Comparison of ENCODE assay signal across 8 mouse cellular contexts in genomic region chr17:5770265-5771249, GRCm38 (mm10).
DNase-seq lines count a peak whose midpoint lies in the region; ATAC-seq and TF ChIP-seq lines count a peak whose summit lies in the region.

No protein-coding gene starts in this region.

- no peak for TF ChIP-seq EP300 in lung, postnatal 0 days (IDR thresholded peaks at IDR 0.05)

- H3K27me3 ChIP-seq in embryonic facial prominence, embryonic 14.5 days (replicated peaks; ENCODE audit: control insufficient read depth, insufficient read depth, low read length): no peaks in the 10 kb centered on the region
- H3K27me3 ChIP-seq in heart, embryonic 15.5 days: no peaks in the 10 kb centered on the region
- H3K27me3 ChIP-seq in kidney, postnatal 0 days (ENCODE audit: insufficient read depth, low read length): no peaks in the 10 kb centered on the region
- no peaks in the 10 kb centered on the region for H3K27me3 ChIP-seq in lung, postnatal 0 days (replicated peaks; ENCODE audit: insufficient read depth, low read length)

- H3K9ac ChIP-seq in embryonic facial prominence, embryonic 14.5 days (ENCODE audit: low read depth, low read length): peak overlapping the region; percentile 49
- H3K9ac ChIP-seq in heart, embryonic 15.5 days: peak overlapping the region; percentile 46
- peak overlapping the region; percentile 31 for H3K9ac ChIP-seq in kidney, postnatal 0 days (ENCODE audit: low read depth, low read length)
- no peak overlapping the region; the same call in 1 of the 2 replicates for H3K9ac ChIP-seq in lung, postnatal 0 days (replicated peaks; ENCODE audit: low read depth)

- WGBS in embryonic facial prominence, embryonic 14.5 days: 4% methylated on average over 22 of the region's 22 CpGs
- WGBS in heart, embryonic 15.5 days: 6% methylated on average over 22 of the region's 22 CpGs
- 8% methylated on average over 22 of the region's 22 CpGs for WGBS in kidney, postnatal 0 days
- 8% methylated on average over 22 of the region's 22 CpGs for WGBS in lung, postnatal 0 days

- TF ChIP-seq CTCF in kidney, postnatal 0 days (IDR thresholded peaks at IDR 0.05; ENCODE audit: low read depth): no peak
- TF ChIP-seq CTCF in lung, postnatal 0 days (IDR thresholded peaks at IDR 0.05): no peak

- H3K4me2 ChIP-seq in embryonic facial prominence, embryonic 14.5 days (ENCODE audit: low read depth, low read length): peak overlapping the region; percentile 59
- peak overlapping the region; percentile 77 for H3K4me2 ChIP-seq in heart, embryonic 15.5 days
- H3K4me2 ChIP-seq in kidney, postnatal 0 days (ENCODE audit: low read length): peak overlapping the region; percentile 51
- H3K4me2 ChIP-seq in lung, postnatal 0 days (replicated peaks; ENCODE audit: low read depth, low read length): peak overlapping the region; percentile 55

- H3K4me1 ChIP-seq in embryonic facial prominence, embryonic 14.5 days (ENCODE audit: control insufficient read depth, insufficient read depth, low read length): peaks cover 19% of the 10 kb centered on the region
- H3K4me1 ChIP-seq in heart, embryonic 15.5 days (replicated peaks): peaks cover 19% of the 10 kb centered on the region
- peaks cover 7% of the 10 kb centered on the region for H3K4me1 ChIP-seq in kidney, postnatal 0 days (replicated peaks; ENCODE audit: insufficient read depth, low read length)
- no peaks in the 10 kb centered on the region for H3K4me1 ChIP-seq in lung, postnatal 0 days (ENCODE audit: insufficient read depth, low read depth, low read length)

- H3K9me3 ChIP-seq in embryonic facial prominence, embryonic 14.5 days (ENCODE audit: control insufficient read depth, low read length): 0 out of 2 replicates have a peak, but pooled peaks cover 6% of the 10 kb centered on the region
- no peaks in the 10 kb centered on the region; the same call in 1 of the 2 replicates for H3K9me3 ChIP-seq in heart, embryonic 15.5 days (replicated peaks)
- H3K9me3 ChIP-seq in kidney, postnatal 0 days (replicated peaks; ENCODE audit: low read length): no peaks in the 10 kb centered on the region
- no peaks in the 10 kb centered on the region for H3K9me3 ChIP-seq in lung, postnatal 0 days (ENCODE audit: low read length)

- no peak for ATAC-seq in CD4-positive, CD25-positive, alpha-beta regulatory T cell, adult 4 months
- ATAC-seq in embryonic facial prominence, embryonic 14.5 days (ENCODE audit: low read depth): peak; percentile 96
- ATAC-seq in heart, embryonic 15.5 days (replicated peaks; ENCODE audit: insufficient number of reproducible peaks, insufficient read depth, low FRiP score, low read depth): peak; percentile 80
- peak; percentile 82 for ATAC-seq in kidney, postnatal 0 days (replicated peaks; ENCODE audit: low FRiP score, low read depth)
- ATAC-seq in lung, postnatal 0 days: peak; percentile 89

- H3K4me3 ChIP-seq in embryonic facial prominence, embryonic 14.5 days (ENCODE audit: low read depth, low read length): peak overlapping the region; percentile 35
- H3K4me3 ChIP-seq in heart, embryonic 15.5 days: peak overlapping the region; percentile 48
- H3K4me3 ChIP-seq in kidney, postnatal 0 days (replicated peaks; ENCODE audit: low read depth, low read length): peak overlapping the region; percentile 18
- peak overlapping the region; percentile 28 for H3K4me3 ChIP-seq in lung, postnatal 0 days (ENCODE audit: low read depth, low read length)

- peak; percentile 16 for DNase-seq in CD4-positive, CD25-positive, alpha-beta regulatory T cell, adult 2 months (ENCODE audit: low read depth, low spot score)
- peak; percentile 95 for DNase-seq in embryonic facial prominence, embryonic 14.5 days (ENCODE audit: low spot score)
- DNase-seq in kidney, postnatal 0 days (ENCODE audit: low spot score): peak; percentile 95
- DNase-seq in lung, postnatal 0 days (ENCODE audit: low spot score): peak; percentile 80
- DNase-seq in ovary, postnatal 36 days (ENCODE audit: low spot score): peak; percentile 57
- DNase-seq in layer of hippocampus, adult 18-20 months (ENCODE audit: low spot score in 2 of 2): no peak

- no peaks in the 10 kb centered on the region for H3K36me3 ChIP-seq in embryonic facial prominence, embryonic 14.5 days (ENCODE audit: control insufficient read depth, insufficient read depth, low read length)
- H3K36me3 ChIP-seq in heart, embryonic 15.5 days: no peaks in the 10 kb centered on the region
- no peaks in the 10 kb centered on the region for H3K36me3 ChIP-seq in kidney, postnatal 0 days (ENCODE audit: insufficient read depth, low read length)
- no peaks in the 10 kb centered on the region for H3K36me3 ChIP-seq in lung, postnatal 0 days (ENCODE audit: insufficient read depth, low read length)

- H3K27ac ChIP-seq in embryonic facial prominence, embryonic 14.5 days (replicated peaks; ENCODE audit: low read depth, low read length): peak overlapping the region; percentile 91
- peak overlapping the region; percentile 89 for H3K27ac ChIP-seq in heart, embryonic 15.5 days
- H3K27ac ChIP-seq in kidney, postnatal 0 days: peak overlapping the region; percentile 83
- H3K27ac ChIP-seq in lung, postnatal 0 days (ENCODE audit: low read length): 0 out of 2 replicates have a peak overlapping the region, but pooled peaks have one; percentile 16

Comparison
In these comparisons a context has a peak if more than half of its experiments do, and no peak if none do; other contexts are left out.
1. DNase-seq: peak in CD4-positive, CD25-positive, alpha-beta regulatory T cell, adult 2 months (single experiment), embryonic facial prominence, embryonic 14.5 days (single experiment), kidney, postnatal 0 days (single experiment), lung, postnatal 0 days (single experiment) and ovary, postnatal 36 days (single experiment); none in layer of hippocampus, adult 18-20 months (0 of 2).
2. H3K27ac ChIP-seq: peak in every context shown above with its lines; median percentile 91 in embryonic facial prominence, embryonic 14.5 days; 89 in heart, embryonic 15.5 days; 83 in kidney, postnatal 0 days; 16 in lung, postnatal 0 days.
3. Peak in every context shown above with its lines, with median percentiles within 50 percentile points of each other: H3K4me2 ChIP-seq and H3K4me3 ChIP-seq.